Mouse (Mus musculus) spleen, postnatal 36 days (tissue): Measurements from ENCODE around the gene Sipa1l3.

ENCODE experiments used
- DNase-seq, 2 experiments: peaks; one replicate each; pipeline ENCODE4 v3.0.0; 2022; ENCODE audit warnings: low spot score in 2 of 2, mixed read lengths in 1 of 2

Sipa1l3 gene

DNA sequence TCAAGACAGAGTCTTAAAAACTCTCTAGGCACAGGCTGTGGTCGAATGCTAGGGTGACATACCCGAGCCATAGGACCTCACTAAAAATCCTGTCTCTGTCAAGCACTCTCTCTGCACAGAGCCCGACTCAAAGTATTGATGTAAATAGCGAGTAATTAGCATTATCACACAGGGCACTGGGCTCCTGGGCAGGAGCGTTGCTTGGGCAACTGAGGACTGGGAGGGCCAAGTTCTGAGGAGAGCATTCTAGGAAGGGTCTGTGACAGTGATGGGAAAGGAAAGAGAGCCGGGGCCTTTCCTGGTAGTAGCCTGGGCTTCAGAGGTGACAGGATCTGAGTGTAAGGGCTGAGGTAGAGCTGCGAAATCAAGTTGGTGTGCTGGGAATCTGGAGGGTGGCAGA lies 212.3 kb downstream of the Sipa1l3 start:
- no peak for DNase-seq

DNA sequence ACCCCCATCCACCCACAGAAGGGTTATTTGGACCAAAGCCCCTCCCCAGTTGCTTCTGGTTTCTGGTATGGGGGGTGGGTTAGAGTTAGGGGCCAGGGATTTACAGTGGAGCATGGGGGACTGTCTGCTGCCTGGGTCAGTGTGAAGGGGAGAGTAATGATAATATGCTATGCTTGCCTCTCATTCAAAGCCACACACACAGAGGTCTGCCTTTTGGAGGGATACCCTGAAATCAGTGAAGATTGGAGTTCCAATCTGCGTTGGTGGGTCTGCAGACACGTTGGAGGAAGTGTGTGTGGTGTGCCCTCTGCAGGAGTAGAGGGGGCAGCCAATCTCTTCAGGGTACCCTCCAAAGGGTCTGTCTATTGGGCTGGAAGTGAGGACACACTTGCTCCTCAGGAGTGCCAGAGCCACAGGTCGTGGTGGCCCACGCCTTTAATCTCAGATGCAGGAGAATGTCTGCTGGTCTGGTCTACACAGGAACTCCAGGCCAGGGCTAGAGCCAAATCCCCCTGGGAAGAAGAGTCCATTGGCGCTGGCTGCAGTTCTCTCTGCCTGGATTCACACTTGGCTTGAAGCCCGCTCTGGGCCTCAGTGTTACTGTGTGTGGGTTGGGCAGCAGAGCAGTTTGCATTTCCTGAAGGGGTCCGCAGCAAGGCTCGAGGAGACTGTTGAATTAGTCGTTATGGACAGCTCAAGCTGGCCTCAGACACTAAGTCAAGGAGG lies 213.0 kb downstream of the Sipa1l3 start:
- DNase-seq, result no peak

- DNase-seq, result no peak
These were observed 213.8 kb downstream of the Sipa1l3 start for GRCm38 (mm10) chr7:29304463-29305262.

GRCm38 (mm10) chr7:29303738-29304462 lies 214.5 kb downstream of the Sipa1l3 start, which contains the start of gene Dpf1:
Gene Dpf1, plus strand, starts transcription at chr7:29303951.
- peak; percentile 33 to 39 for DNase-seq

DNA sequence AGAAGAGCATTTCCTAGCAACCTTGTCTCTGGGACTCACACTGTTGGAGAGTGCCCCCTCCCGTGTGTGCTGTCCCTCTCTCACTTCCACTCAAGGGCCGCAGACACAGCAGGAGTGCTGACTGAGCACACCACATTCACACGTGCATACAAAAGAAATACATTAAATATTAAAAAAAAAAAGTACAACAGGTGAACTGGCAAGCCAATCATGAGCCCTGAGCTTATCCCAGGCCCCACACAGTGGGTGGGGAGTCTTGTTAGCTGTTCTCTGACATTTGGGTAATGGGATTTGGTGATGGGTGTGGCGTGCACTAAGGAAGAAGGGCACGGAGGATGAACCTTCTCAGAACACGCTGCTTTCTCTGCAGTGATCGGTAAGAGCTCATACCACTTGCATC lies 215.8 kb downstream of the Sipa1l3 start:
- no peak for DNase-seq

GRCm38 (mm10) chr7:29301127-29301566 lies 217.3 kb downstream of the Sipa1l3 start:
- no peak for DNase-seq

- DNase-seq, result peak; percentile 47 to 65
These were observed 221.4 kb downstream of the Sipa1l3 start for GRCm38 (mm10) chr7:29296998-29297397.

DNA sequence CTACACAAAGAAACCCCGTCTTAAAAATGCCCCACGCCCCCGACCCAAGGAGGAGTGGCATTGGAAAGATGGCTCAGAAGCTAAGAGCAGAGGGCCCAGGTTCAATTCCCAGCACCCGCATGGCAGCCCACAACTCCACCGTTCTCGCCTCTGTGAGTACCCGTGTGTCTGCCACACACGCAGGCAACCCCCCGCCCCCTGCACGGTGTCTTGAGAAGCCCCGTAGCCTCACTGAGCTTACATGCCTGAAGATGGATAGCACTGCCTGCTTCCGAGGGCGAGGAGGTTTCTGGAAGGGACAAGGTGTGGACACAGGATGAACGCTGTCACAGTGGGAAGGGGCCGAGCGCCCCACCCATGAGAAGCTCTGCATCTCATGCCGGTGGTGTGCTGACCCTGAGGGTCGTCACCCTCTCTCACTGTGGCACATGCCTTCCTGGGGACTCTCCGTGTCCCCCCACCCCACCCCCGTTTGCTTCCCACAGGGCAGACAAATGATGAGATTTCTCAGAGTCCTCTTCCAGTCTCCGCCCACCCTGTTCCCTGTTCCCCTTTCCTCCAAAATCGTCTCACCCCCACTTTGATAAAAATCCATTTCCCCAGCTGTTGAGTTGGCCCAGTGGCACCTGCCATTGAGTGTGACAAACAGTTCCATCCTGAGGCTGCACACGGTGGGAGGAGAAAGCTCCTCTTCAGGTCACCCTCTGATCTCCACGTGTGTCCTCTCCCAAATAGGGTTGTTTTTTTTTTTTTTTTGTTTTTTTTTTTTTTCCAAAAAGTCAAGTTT lies 222.4 kb downstream of the Sipa1l3 start:
- no peak for DNase-seq

DNA sequence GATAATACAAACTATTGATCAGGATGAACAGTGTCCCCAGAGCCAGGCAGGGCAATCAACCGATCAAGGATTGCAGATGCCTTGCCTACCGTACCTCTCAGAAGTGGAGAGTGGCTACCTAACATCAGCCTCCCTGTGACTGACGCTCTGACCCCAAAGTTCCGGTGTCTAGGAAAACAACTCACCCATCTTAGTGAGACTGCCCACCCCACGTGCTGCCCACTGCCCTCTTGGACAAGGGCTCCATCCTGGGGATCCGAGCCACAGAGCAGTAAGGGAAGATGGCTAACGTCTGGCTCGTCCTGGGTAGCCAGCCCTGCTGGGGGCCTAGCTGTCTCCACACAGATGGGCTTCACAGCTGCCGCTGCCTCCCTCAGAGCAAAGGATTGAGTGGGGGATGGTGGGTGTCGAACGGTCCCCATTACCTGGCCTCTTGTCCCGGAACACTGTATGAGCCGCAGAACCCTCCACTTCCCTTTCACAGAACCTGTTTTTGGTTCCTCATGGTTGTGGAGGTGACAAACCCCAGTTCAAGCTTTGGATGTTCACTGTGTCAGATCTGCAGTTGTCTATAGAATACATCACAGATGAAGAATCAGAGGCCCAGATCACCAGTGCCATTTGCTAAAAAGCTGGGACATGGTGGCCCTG lies 224.2 kb downstream of the Sipa1l3 start:
- peak; percentile 27 to 31 for DNase-seq

DNA sequence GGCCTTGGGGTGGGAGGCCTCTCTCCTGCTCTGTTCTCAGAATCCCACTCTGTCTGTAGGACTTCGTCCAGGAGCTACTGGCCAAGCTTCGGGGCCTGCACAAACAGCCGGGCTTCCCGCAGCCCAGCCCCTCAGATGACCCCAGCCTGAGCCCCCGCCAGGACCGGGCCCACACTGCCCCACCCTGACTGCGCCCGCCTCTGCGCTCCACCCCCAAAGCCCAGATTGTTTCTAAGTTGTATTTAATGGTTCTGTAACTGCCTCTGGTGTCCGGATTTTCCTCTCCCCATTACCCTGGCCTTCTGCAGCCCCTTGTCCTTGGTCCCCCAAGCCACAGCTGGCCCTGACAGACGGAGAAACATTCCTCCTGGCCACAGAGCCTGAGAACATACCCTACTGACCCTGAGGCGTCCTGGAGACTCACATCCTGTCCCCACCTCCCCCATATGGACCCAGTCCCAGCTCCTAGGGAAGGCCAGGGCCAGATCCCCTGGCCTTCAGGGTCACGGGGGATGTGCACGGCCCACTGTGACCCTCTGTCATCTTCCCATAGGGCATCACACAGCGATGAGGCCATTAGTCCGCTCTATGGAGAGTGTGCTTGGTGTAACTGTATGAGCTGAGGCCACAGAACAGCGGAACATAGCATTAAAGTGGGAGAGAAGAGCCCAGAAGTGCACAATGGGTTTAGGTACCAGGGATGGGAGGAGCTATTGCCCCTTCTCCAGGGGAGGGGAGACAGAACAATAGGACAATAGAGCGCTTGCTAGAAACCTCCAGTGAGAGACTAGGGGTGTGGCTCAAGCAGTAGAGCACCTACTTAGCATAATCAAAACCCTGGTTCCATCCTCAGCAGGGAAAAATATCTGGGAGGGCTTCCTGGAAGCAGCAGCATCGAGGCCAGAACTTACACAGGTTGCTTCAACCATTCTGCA lies 225.0 kb downstream of the Sipa1l3 start:
- DNase-seq, result no peak

DNA sequence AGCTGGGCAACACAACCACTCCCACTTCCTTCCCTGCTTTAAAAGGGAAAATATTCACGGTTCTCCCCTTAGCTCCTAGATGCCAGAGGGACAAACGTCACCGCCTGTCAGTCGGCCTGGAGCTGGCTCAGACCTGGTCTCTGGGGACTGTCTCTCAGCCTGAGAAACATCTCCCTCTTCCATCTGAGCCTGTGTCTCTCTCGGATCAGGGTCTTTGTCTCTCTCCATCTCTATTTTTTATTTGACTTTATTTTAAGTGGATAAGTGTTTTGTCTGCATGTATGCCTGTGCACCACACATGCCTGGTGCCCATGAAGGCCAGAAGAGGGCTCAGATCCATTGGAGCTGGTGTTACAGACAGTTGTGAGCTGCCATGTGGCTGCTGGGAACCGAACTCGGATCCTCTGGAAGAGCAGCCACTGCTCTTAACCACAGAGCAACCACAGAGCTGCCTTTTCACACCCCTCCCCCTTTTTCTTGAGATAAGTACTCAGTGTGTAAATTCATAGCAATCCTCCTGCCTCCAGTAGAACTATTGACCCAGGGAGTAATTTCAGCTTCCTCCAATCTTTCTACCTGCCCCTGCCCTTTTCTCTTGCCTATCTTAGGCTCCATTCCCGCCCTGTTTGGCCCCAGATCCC lies 225.9 kb downstream of the Sipa1l3 start:
- no peak for DNase-seq

GRCm38 (mm10) chr7:29291616-29292457 lies 226.6 kb downstream of the Sipa1l3 start:
- no peak for DNase-seq

- no peak for DNase-seq
These were observed 227.6 kb downstream of the Sipa1l3 start for GRCm38 (mm10) chr7:29290691-29291485.

GRCm38 (mm10) chr7:29289856-29290255 lies 228.6 kb downstream of the Sipa1l3 start:
- DNase-seq, result no peak

- DNase-seq, result peak; percentile 48 to 57
These were observed 229.4 kb downstream of the Sipa1l3 start, which contains the start of gene Ppp1r14a for GRCm38 (mm10) chr7:29288942-29289638. Gene Ppp1r14a, plus strand, starts transcription at chr7:29289308.

DNA sequence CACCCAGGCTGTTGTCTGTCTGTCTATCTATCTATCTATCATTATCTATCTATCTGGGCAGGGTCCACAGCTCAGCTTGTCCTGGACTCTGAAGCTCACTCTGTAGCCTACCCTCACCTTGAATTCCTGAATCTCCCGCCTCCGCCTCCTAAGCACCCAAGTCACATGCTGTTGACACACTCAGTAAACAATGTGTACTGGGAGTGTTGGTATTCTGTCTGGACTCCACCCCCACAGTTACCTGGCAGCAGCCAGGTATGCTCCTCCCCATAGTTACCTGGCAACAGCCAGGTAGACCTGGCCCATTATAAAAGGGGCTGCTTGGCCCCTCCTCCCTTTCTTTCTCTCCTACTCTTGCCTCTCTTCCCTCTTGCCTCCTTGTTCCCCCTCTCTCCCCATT lies 230.4 kb downstream of the Sipa1l3 start:
- no peak for DNase-seq

- DNase-seq, result no peak
These were observed 231.0 kb downstream of the Sipa1l3 start for GRCm38 (mm10) chr7:29287481-29287880.
